Mouse (Mus musculus): ENCODE results near the gene Asb17.

DNA sequence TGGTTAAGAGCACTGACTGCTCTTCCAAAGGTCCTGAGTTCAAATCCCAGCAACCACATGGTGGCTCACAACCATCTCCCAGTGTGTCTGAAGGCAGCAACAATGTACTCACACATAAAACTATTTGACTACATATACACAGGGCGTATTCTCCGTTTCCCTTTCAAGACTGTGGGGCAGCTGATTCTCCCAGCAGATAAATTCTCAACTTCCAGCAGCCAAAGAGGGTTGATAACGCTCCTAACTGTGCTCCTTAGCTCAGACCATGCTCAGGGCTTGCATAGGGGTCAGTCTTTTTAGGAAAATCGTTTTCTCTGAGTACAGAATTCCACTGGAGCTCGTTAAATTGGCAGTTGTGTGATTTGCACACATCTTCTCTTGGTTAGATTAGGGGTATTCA, 43.3 kb upstream of the Asb17 start:
- TF ChIP-seq CTCF (IDR thresholded peaks at IDR 0.05) = no peak
- no peak for TF ChIP-seq EP300 (IDR thresholded peaks at IDR 0.05)

Data from lung, postnatal 0 days (tissue).